Mouse (Mus musculus): ENCODE measurements around the gene Myo5c.
A peak's percentile ranks its signal among the peaks of the same experiment; 100 is the strongest.
"Not testable (repeated sequence)": the region's sequence is repeated elsewhere in the genome, so short reads cannot be mapped to it uniquely, and the experiment has no call there.

Gene Myo5c

DNA sequence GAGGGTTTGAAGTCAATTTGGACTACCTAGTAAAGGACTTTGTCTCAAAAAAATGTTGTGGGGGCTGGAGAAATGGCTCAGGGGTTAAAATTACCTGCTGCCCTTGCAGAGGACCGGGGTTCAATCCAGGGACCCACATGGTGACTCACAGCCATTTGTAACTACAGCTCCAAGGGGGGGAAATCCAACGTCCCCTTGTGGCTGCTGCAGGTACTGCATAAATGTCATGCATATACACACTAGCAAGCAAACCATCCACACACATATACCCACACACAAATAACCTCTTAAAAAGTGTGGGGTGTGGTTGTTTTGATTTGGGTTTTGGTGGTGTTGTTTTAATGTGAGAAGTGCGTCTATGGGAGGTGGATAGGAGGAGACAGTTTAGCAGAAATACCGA, 12.7 kb downstream of the Myo5c start:
- peak; percentile 34 for DNase-seq (ENCODE audit: low read depth, low spot score)

DNA sequence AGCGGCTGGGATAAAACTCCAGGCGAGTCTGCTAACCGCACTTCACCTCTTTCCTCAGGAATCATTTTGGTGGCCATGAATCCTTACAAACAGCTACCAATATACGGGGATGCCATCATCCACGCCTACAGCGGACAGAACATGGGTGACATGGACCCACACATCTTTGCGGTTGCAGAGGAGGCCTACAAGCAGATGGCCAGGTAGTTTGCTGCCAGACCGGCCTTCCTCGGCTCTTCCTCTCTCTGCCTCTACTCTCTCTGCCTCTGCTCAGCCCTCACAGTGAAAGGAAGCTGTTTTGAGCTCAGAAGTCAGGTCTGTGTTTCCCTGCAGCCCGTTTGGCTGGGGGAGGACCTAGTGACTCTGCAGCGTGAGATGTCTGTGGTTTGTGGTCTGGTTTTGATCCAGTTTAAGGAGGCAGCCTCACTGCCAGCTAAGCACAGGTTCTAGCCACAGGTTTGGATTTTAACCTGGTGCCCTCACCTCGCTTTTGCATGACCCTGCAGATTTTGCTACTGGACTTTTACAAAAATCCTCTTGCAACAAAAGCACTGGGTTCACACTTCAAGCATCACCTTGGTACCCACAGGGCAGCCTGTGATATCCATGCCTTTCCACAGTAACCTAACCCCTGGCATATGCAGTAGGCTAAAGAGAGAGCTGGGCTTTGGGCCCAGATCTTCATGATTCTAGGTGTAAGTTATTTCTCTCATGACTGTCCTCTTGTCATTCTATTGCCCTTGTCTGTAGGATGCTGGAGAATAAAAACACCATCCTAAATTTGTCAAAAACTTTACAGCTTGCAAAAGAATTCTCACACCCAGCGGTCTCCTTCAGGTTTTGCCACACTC, 14.5 kb downstream of the Myo5c start:
- no peak for DNase-seq (ENCODE audit: low read depth, low spot score)

DNA sequence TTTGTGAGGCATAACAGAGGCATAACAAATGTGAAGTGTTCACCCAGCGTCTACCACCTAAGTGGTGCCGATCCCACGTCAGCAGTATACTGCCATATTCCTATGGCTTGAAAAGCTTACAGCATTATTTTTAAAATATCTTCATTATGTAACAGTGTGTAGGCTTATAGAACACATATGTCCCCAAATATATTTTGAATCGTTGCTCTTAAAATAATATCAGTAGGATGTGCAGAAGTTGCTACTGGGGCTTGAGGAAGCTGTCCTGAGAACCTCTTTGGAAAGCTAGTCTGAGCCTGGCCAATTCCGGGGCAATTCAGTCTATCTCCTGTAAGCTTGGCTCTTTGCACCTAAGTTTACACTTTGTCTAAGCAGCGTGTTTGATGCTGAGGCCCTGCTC, 16.1 kb downstream of the Myo5c start:
- DNase-seq (ENCODE audit: low read depth, low spot score), result no peak

DNA sequence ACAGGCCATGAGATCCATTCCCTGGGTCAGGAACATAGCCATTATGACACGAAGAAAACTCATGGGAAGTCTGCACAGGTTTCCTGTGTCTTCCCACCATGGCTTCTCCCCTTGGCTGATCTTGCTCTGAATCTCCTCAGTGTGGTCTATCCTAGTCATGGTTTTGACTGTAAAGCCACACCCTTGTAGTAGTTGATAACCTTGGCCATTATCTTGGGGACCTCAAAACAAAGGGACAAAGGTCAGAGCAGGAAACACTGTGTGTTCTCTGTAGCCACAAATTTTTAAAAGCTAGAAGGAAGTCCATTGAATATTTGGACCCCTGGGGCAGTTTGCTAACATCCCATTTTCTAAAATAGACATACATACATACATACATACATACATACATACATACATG, 16.5 kb downstream of the Myo5c start:
- DNase-seq (ENCODE audit: low read depth, low spot score), result no peak

DNA sequence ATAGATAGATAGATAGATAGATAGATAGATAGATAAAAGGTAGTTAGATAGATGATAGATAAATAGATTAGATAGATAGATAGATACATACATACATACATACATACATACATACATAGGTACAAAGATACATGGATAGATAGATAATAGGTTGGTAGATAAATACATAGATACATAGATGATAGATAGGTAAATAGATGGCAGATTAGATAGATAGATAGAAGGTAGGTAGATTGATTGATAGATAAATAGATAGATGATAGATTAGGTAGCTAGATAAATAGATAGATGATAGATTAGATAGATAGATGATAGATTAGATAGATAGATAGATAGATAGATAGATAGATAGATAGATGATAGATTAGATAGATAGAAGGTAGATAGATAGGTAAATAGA, 17.1 kb downstream of the Myo5c start:
- no peak for DNase-seq (ENCODE audit: low read depth, low spot score)

DNA sequence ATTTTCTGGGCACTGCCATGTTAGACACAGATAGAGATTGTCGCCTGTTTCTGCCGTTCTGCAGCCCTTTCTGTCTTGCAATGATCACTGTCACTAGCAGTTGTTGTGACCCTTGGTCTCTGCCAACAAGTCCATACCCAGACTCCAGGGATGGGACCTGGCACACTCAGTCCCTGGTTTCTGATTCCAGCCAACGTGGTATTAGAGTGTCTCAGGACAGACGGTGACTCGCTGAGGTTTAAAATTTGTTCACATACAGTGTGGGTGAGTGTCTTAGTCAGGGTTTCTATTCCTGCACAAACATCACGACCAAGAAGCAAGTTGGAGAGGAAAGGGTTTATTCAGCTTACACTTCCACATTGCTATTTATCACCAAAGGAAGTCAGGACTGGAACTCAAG, 21.3 kb downstream of the Myo5c start:
- DNase-seq (ENCODE audit: low read depth, low spot score), result not testable (repeated sequence)

DNA sequence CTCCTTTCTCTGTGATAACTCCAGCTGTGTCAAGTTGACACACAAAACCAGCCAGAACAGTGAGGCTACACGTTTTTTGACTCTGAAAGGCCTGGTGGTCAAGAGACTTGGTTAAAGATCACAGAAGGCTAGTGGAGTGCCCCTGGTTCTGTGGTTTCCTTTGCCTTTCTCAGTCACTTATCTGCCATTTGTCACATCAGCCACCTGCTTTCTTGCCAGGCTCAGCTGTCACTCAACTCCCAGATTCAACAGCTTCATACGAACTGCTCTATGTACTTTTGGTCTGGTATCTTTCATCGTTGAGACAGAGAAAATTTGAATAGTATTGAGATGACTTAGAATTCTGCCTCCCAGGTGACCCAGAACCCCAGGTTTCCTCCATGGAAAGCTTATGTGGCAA, 21.9 kb downstream of the Myo5c start:
- DNase-seq (ENCODE audit: low read depth, low spot score), result no peak

DNA sequence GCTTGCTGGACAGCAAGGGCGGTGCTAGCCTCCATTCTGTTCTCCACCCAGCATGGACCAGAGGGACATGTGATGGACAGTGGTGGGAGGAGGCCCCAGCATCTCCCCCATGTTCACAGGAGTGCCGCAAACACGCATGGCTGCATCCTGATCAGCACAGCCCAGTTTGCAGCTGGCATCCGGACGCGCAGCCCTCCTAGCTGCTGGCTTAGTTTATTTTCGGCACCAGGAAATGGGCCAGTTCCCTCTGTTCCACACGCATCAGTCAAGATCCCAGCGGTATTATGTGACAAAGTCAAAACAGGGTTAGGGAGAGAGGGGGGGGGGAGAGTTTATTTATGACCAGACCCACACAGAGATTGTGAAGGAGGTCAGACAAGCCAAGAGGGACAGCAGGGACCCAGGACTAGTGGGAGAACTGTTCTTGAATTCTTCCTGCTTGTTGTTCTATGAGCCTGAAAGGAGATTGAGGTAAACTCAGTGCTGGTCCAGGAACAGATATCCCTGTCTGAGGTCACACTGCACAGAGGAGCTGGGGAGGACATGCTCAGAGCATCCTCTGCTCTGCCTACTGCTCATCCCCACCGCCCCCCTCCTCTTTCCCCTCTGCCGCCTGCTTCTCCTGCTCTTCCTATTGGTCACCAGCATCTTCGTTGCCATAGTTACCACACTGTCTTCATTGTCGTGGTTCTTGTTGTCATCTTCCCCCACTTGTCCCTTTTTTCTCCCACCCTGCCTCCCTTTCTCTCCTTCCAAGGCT, 22.6 kb downstream of the Myo5c start:
- no peak for DNase-seq (ENCODE audit: low read depth, low spot score)

DNA sequence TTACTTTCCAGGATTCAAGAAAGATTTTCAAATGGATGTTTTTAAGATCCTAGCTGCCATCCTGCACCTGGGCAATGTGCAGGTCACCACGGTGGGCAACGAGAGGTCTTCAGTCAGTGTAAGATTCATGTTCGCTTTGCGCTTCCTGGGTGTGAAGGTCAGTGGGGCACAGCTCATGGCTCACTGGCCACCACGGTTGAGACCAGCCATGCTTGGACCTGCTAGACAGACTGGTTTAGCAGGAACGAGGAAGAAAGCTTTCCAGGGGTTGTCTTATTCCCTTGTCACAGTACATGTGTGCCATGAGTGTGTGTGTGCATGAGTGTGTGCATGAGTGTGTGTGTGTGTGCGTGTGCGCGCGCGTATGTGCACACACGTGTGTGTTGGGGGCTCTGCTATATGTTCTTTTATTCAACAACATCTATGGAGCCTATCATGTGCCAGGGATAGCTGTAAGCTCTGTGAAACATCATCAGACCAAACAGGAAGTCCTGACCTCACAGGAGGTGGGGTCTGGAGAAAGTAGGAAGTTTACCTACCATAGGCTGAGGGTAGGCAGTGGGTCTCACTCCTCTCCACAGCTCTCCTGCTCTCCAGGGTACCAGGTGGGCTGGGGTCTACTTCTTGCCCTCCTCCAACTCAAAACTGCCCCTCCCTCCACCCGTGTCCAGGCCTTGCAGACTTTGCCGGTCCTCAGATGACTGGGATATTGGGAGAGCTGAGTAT, 24.2 kb downstream of the Myo5c start:
- DNase-seq (ENCODE audit: low read depth, low spot score), result no peak

DNA sequence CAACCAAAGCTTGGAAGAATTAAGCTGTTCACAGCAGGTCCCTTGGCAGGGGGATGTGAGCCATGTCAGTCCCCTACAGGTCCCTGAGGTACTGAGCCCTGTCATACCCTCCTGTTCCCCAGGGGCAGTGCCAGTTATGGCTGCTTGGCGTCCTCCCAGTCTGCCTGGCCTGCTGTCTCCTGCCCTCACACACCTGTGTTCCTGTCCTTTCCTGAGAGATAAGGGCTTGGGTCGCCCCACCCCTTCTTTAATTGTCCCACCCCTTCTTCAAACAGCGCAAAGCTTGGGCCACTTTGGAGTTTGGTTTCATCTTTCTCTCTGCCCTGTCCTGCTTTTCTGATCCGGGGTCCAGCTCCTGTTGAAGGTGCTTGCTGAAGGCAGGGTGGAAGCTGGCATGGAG, 27.0 kb downstream of the Myo5c start:
- DNase-seq (ENCODE audit: low read depth, low spot score), result no peak

DNA sequence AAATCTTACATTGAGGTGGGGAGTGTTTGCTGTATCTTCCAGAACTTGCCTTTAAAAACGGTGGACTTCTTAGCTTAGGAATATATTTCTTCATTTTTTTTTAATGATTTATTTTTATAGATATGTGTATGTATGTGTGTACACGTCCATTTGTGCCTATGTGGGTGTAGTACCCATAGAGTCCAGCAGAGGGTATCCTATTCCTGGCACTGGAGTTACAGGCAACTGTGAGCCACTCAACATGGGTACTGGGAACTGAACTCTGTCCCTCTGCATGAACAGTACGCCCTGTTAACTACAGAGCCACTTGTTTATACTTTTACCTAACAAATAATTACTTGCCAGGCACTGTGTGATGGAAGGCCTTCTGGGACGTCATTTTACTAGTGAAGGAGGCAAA, 27.8 kb downstream of the Myo5c start:
- DNase-seq (ENCODE audit: low read depth, low spot score), result peak; percentile 84

DNA sequence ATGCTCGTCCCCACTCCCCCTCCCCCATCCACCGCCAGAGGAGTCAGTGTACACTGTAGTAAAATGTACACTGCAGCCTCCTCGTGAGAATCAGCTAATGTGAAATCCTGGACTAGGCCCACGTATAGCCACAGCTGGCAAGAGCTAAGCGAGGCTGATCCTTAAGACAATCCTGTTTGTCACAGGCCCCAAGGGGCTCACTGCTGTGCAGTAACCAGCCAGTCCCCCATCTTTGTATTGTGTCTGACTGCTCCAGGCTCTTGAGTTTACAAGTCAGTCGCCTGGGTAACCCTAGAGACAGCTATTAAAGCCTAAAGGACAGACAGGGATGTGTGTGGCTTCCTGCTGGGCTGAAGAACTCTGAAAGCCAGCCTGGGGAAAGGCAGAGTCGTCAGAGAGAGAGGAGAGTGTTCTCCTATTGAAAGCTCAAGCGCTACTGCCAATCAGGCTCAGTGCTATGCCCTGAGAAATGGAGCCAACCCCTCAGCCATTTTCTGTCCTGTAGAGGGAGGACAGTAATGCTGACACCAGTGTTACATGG, 29.6 kb downstream of the Myo5c start:
- DNase-seq (ENCODE audit: low read depth, low spot score), result peak; percentile 71

DNA sequence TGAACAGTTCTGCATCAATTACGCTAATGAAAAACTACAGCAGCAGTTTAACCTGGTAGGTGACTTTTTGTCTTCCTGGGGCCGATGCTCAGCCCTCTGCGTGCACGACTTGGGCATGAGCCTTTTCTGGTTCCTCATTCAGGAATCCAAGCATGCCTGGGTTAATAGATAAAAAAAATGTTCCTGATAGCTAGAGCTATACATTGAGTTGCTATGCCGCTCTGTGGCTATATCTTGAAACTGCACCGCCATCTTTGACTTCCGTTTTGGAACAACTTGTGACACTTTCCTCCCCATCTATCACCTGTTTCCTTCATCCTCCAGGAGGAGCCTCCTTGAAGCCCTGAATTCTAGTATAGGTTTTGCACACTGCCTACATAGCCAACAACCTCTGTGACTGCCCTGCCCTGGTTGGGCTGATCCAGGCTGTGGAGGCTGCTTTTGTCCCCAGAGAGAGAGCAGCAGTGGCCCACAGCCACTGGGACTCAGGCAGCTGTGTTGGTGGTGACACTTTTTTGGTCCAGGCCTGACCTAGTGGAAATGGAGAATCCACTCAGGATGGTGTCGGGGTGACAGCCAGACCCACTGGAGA, 30.5 kb downstream of the Myo5c start:
- DNase-seq (ENCODE audit: low read depth, low spot score), result no peak

DNA sequence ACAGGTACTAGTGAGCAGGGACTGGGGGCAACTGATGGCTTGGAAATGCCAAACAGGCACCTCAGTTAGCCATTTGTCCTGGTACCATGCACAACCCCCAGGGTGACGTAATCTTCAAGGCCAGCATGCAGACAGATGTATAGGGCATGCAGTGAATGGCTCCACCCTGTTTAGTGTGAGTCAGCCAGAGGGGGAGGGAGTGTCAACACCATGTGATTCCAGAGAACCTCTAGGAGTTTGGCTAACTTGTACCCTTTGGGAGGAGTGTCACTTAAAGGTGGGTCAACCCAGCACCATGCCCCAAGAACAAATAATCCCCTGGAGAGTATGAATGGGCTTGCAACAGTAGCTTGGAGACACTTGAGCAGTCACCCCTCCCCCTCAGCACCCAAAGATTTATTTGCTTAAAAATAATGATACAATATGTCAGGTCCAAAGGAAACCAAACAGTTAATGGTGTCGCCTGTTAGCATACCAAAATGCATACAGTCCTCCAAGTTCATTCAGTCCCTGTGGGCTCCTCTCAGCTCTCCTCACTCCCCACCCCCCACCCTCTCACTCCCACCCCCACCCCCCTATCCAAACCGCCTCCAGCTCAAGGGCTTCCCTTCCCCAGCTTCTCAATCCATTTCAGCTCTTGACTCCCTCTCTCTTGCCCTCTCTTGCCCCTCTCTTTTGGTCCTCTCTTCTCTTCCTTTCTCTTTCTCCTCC, 32.3 kb downstream of the Myo5c start:
- DNase-seq (ENCODE audit: low read depth, low spot score), result peak; percentile 92

DNA sequence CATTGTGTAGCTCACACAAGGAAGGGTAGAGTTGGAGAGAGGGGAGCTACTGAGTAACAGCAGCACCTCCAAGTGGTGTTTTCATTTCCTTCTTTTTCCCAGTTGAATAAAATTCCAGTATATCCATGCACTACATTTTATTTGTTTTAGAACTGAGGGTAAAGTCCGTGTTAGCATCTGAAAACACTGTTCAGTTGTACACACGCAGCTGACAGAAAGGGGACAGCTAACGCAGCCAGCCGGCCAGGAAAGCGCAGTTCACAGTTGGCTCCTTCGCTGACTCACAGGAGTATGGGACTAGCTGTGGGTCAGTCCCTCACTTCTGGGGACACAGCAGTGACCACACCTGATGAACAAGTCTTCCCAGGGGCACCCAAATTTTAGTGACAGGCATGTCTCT, 35.3 kb downstream of the Myo5c start:
- DNase-seq (ENCODE audit: low read depth, low spot score), result no peak

DNA sequence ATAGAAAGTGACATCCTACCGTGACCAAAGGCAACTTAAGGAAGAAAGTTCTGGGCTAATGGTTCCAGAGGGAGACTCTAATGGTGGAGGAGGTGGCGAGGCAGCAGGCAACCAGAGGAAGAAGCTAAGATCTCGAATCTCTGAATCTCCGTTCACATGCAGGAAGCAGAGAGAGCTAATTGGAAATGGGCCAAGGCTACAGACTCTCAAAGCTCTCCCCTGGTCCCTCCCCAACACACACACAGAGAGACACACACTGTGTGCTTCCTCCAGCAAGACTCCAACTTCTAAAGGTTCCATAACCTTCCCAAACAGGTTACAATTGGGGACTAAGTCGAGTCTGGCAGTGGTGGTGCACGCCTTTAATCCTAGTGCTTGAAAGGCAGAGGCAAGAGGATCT, 38.6 kb downstream of the Myo5c start:
- no peak for DNase-seq (ENCODE audit: low read depth, low spot score)

DNA sequence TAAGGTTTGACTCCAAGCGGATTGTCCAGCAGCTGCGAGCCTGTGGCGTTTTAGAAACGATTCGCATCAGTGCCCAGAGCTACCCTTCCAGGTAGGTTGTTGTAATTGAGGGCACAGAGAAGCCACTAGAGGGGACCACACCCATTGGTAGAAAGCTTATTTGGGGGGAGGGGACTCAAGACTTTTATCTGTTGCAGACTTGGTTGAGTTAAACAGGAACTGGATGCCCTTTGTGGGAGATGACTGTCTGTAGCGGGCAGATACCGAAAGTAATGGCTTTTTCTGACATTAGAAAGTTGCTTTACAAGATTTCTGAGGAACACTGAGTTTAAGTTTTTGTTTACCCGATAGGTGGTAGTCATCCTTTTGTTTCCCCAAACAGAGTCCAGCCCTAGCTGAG, 39.7 kb downstream of the Myo5c start:
- DNase-seq (ENCODE audit: low read depth, low spot score), result no peak

DNA sequence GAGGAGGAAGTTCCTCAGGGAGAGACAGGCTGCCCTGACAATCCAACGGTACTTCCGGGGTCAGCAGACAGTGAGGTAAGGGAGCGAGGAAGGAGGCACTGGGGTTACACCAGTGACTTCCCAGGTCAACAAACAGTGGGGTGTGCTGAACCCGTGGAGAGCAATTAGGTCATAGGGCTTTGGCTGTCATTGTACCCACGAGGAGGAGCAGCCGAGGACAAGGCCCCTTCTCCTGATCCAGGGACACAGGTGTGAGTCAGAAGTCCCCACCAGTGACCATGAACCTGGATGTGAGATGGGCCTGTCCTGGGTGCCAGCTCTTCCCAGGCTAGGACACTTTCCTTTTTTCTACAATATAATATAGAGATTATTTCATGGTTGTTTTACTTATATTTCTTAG, 41.8 kb downstream of the Myo5c start:
- DNase-seq (ENCODE audit: low read depth, low spot score), result no peak

DNA sequence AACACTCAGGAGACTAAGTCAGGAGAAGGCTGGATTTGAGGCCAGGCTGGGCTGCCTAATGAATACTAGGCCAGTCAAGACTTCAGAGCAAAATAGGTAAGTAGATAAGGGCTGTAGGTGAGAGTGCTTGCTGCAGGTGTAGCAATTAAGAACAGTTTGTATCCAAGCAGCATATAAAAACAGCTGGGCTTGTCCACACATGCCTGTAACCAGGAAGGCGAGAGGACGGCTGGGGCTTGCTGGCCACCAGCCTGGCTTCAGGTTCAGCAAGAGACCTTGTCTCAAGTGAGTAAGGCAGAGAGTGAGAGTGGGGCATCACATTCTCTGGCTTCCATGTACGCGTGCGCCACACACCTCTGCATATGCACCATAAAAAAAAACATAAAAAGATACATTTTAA, 42.7 kb downstream of the Myo5c start:
- no peak for DNase-seq (ENCODE audit: low read depth, low spot score)

DNA sequence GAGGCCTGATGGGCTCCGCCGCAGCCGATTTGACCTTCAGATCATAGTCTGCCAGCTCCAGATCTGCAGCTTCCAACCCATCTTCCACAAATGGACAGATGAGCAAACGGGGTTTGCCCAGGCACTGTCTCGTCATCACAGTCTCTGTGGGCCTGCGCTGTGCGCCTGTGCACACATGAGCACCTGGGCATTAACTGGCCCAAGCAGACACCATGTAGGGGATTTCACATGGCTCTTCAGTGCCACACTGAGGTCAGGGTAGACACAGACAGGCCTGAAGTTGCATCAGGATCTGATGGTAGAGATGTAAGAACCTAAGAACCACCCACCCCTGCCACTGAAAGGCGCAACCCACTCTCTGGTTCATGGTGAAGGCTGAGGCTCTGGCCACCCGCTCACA, 43.2 kb downstream of the Myo5c start:
- DNase-seq (ENCODE audit: low read depth, low spot score), result peak; percentile 26

DNA sequence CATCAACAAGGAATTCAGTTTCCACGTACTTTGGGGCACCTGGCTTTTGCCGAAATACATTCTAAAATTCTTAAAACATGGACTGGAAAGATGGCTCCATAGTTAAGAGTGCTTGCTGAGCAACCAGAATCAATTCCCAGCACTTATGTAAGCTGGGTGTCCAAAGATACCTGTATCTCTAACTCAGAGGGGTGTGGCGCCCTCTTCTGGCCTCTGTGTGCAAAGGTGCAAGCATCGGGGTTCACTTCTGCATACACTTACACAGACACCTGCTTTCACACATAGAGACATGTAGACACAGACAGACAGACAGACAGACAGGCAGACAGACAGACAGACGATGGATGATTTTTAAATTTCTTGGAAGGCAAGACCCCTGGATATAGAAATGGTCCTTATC, 49.0 kb downstream of the Myo5c start:
- peak; percentile 65 for DNase-seq (ENCODE audit: low read depth, low spot score)
